Mouse (Mus musculus) ovary, adult 18-20 months (tissue): ENCODE results near the gene Ppfia3.
"Not testable (repeated sequence)": the region's sequence is repeated elsewhere in the genome, so short reads cannot be mapped to it uniquely, and the experiment has no call there.

Source experiments
- DNase-seq: peaks from one replicate; pipeline ENCODE4 v3.0.0; 2022; ENCODE audit warnings: low spot score, mixed read lengths

Gene Ppfia3

GRCm38 (mm10) chr7:45386077-45386476 is 19.3 kb upstream of the Ppfia3 start:
- no peak for DNase-seq

- DNase-seq: no peak
These were observed 9.2 kb upstream of the Ppfia3 start for GRCm38 (mm10) chr7:45376057-45376456.

DNA sequence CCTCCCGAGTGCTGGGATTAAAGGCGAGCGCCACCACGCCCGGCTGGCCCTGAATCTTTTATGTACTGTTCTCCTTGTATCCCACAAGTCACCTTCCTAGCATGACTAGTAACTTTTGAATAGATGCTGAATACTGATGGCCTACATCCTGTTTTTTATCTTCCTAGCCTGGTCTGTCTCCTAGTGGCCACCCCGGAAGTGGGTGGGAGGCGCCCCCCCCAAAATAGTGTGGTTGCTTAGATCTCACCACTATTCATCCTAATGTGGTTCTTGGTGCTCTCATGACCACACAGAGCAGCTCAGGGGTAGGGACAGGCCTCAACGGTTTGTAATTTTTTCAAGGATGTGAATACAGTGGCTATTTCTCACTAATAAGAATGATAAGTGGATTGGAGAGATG is 7.8 kb upstream of the Ppfia3 start:
- DNase-seq: no peak

DNA sequence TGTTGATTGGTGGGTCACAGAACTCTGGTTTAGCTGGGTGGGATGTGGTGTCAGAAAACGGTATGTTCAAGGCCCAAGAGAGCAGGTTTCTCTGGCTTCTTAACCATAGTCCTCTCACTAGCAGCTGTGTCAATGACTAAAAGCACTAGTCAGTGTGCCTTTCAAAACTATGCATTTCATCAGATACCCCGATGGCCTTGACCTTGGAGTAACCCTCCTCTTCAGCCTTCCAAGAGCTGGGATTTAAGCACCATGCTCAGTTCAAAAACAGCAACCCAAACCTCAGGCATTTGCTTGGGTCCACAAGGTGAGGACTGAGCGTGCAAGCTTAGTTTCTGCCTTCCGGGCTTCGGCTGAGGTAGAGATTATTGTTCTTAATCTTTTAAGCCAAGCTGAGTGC is 5.6 kb upstream of the Ppfia3 start:
- DNase-seq: no peak

GRCm38 (mm10) chr7:45370475-45371311 is 3.9 kb upstream of the Ppfia3 start, which contains the start of gene Lin7b:
Lin7b (minus strand) TSS chr7:45370583.
- DNase-seq: peak; percentile 86

DNA sequence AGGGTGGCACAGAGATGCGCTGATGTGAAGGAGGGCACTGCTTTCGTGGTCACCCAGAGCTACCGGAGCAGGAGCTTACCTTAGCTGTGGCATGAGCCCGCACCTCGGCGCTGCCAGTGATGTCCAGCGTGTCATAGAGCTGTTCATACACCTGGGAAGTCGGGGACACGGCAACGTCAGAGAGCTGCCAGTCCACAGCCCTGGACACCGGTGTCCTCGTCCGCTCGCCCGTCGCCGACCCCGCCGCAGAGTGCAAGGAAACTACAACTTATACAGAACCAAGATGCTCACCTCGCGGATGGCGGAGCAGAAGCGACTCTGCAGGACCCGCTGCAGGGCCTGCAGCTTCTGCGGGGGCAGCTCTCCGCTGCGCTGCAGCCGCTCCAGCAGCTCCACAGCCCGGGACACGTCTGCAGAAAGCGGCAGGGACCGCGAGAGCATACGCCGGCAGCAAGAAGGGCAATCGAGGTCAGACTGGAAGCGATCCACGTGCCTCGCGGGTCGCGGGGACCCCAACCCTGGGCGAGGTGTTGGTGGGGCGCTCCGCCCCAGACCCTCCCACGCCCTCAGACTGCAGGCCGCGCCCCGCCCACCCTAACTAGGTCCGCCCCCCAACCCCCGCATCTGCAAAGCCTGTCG is 3.1 kb upstream of the Ppfia3 start:
- no peak for DNase-seq

- no peak for DNase-seq
These were observed 2.4 kb upstream of the Ppfia3 start for GRCm38 (mm10) chr7:45369022-45369745.

- DNase-seq: no peak
These were observed 1.4 kb upstream of the Ppfia3 start for GRCm38 (mm10) chr7:45368178-45368577.

DNA sequence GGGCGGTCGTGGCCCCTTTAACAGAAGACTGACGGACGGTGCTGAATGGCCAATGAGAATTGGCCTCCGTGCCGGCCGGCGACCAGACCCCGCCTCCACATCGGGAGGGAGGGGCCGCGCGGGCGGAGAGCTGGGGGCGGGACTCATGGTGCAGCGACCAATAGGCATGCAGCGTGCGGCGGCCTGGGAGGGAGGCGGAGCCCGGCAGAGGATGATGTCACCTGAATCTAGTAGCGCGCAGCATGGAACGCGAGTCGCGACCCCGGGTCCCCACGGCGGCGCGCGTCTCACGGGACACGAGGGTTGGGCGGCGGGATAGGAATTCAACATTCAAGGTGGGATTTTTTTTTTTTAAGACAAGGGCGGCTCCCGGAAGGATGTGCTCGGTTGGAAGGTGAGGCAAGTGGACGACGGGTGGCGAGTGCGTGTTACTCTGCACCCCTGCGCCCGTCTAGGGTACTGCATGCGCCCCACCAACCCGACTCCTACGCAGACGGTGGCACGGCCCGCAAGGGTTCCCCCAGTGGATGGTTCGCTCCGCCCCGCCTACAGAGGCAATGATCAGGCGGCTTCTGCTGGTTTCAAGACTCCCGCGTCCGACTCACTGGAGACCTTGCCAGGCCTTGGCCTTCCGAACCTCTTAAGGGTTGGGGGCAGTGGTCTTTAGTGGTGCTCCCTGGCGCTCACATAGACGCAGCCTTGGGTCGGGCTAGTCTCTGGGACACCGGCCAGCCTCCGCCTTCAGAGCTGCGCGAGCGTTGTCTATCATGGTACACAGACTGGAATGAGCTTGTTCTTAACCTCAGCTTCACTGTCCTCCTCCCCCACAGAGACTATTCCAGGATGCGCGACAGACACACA is 431 bp upstream of the Ppfia3 start:
- peak; percentile 93 for DNase-seq

GRCm38 (mm10) chr7:45365742-45366651 is 822 bp downstream of the Ppfia3 start:
- DNase-seq: peak; percentile 27

DNA sequence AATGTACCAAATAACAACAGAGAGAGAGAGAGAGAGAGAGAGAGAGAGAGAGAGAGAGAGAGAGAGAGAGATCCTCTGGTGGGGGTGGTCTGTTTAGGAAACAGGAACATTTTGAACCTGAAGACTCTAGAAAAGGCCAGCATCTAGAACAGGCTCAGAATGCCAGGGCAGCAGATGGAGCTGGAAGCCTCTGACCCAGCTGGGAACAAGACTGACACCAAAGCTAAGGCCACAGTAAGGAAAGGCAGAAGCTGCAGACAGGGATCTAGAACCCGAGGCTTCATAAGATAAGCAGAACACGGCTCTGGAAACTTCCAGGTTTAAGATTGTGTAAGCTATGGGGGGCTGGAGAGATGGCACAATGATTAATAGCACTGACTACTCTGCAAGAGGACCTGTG is 2.8 kb downstream of the Ppfia3 start:
- DNase-seq: no peak

DNA sequence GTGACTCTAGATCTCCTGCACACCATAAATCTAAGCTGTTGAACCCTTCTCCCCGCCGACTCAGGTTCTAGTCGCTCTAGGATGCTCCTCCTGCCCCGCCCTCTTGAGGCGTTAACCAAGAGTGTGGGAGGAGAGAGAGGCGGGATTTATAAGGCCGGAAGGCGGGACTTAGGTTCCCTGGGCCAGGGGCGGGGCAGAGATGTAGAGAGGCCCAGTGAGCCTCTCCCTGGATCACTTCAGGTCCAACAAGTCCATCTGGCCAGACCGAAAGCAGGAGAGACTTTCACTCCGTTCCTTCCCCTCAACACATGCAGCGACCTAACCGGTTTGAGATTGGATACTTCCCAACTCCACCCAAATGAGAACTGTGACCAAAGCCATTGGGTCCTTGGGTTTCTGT is 4.0 kb downstream of the Ppfia3 start:
- no peak for DNase-seq

GRCm38 (mm10) chr7:45361243-45361804 is 5.5 kb downstream of the Ppfia3 start:
- peak; percentile 74 for DNase-seq

DNA sequence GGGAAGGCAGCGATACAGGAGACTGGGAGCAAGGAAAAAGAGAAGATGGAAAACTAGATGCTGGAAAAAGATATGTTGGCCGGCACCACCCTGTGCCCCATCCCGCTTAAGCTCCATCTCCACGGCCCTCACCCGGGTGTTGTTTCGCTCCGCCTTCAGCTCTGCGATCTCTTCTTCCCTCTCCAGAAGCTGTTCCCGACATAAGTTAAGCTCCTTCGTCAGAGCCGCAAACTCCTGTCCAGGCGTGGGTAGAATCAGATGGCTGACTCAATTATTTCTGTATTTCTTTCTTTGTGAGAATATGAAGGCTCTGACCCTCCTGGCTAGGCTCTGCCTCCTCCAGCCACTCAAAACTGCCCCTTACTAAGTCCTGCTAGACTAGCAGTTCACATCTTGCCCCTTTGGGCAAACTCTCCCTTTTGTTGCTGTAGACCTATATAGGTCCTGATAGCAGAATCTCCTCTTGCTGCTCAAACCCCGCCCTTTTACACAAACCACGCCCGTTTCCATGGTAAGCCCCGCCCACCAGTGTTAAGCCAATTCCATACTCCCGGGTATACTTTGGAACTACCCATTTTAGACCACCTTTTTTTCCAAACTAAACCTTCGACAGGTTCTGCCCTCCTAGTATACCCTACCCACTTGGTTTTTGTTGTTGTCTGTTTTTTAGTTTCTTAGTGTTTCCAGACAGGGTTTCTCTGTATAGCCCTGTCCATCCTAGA is 6.3 kb downstream of the Ppfia3 start:
- no peak for DNase-seq

DNA sequence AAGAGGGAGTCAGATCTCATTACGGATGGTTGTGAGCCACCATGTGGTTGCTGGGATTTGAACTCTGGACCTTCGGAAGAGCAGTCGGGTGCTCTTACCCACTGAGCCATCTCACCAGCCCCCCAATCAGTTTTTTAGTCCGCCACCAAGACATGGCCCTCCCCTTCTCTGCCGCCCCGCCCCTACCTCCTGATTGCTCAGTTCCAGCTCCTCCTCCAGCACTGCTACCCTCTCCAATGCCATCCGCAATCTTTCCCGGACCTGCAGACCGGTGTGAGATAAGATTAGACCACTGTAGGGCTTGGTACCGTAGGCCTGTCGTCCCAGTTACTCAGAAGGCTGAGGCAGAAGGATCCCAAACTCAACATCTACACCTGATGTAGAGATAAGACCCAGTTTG is 7.7 kb downstream of the Ppfia3 start:
- not testable (repeated sequence) for DNase-seq

DNA sequence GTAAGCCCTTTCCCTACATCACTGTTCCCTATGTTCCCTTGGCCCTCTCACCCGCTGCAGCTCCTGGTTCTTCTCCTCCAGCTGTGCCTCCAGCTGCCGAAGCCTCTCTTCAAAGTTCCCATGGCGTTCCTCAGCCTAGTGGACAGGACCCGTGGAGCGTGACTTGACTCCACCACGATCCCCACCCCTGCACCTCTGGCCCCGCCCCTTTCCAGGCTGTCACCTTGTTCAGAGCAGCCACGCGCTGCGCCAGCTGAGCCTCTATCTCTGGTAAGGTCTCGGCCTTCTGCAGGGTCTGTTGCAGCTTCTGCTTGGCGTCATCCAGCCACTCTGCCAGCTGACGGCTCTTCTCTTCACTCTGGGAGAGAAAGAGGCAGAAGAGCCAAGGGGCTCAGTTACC is 10.7 kb downstream of the Ppfia3 start:
- no peak for DNase-seq

GRCm38 (mm10) chr7:45355318-45356020 is 11.3 kb downstream of the Ppfia3 start:
- DNase-seq: no peak

DNA sequence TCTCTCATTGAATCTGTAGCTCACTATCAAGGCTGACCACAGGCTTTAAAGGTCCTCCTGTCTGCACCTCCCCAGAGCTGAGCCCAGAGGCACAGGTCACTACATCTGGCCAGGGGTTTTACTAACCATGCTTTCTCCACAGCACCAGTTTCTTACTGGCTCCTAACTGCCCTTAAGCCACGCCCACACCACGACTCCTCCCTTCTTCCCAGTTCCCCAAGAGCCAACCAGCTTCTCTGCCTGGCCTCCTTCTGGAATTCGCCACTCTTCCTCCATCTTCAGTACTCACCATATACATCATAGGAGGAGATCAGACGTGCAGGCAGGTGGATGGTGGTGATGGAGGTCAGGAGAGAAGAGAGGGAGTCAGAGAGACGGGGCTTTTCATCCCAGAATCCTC is 13.8 kb downstream of the Ppfia3 start:
- DNase-seq: no peak

DNA sequence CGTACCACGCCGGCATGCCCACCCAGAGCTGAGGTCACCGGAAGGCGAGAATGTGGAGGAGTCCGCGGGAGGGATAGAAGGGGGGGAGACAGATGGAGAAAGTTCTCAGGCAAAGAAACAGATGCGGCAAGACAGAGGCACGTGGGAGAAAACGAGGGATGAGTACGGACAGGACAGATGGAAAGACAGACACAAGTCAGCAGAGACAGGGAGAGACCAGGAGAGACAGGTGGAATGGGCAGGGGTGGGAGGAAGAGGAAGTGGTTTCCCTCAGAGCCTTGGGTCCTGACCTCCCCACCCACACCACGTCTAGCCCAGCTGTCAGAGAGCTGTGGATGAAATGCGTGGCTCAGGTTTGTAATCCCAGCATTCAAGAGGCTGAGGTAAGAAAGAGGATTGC is 19.9 kb downstream of the Ppfia3 start:
- DNase-seq: no peak
